ENCODE assay signal across 7 mouse cellular contexts in the genomic region with DNA sequence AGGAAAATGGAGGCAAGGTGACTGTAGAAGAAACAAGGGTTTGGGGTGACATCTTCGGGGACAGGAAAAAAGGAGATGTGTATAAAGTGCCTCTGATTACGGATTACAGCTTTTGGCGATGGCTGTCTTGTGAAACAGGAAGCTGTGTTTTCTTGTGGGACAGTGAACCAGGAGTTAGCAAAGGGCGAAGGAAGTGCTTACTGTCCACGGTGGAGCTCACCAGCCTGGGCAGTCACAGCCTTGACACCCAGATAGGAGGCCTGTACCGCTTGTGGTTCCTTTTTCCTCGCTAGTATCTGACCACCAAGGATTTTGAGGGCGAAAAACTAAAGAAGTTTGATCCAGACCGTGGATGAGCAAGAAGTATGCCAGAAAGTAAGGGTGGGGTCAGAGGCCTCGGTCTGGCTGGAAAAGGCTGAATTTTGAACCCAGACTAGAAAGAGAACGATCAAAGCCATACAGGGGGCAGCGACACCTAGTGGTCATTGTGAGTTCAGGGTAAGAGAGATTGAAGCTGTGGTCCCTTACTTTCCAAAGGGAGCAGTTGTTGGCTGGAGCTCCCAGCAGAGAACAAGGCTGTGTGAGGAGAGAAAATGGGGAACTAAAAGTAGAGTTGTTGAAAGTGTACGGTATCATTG. TPM values are rescaled to one million over a fixed set of nuclear protein-coding genes. Genes with fewer than 3 reads are reported as not detected.
A peak's percentile ranks its signal among the peaks of the same experiment; 100 is the strongest.
DNase-seq lines count a peak whose midpoint lies in the region; ATAC-seq and TF ChIP-seq lines count a peak whose summit lies in the region.

No protein-coding gene starts in this region.

- DNase-seq in adipocyte (ENCODE audit: low spot score): peak; percentile 84
- peak; percentile 72 to 79 for DNase-seq in cerebellum, postnatal 36 days
- DNase-seq in gastrocnemius, adult 18-20 months (ENCODE audit: low spot score): peak; percentile 80
- DNase-seq in intestine, embryonic 14.5 days (ENCODE audit: low spot score): peak; percentile 85
- DNase-seq in limb, embryonic 10.5 days (ENCODE audit: low spot score): peak; percentile 87

- H3K27ac ChIP-seq in intestine, embryonic 14.5 days (ENCODE audit: low read depth): no peak overlapping the region
- no peak overlapping the region for H3K27ac ChIP-seq in limb, embryonic 10.5 days
- H3K27ac ChIP-seq in midbrain, embryonic 13.5 days: no peak overlapping the region
- no peak overlapping the region for H3K27ac ChIP-seq in small intestine, adult 2 months (ENCODE audit: insufficient read depth, low read depth, low read length)

- WGBS in intestine, embryonic 14.5 days: 53% methylated on average over 13 of the region's 13 CpGs
- 52% methylated on average over 13 of the region's 13 CpGs for WGBS in limb, embryonic 10.5 days
- WGBS in midbrain, embryonic 13.5 days: 50% methylated on average over 13 of the region's 13 CpGs
- 50% methylated on average over 13 of the region's 13 CpGs for WGBS in small intestine, adult 2 months

- TF ChIP-seq POLR2A in small intestine, adult 2 months (IDR thresholded peaks at IDR 0.05; ENCODE audit: low read depth, low read length): no peak

- H3K9me3 ChIP-seq in intestine, embryonic 14.5 days (ENCODE audit: control insufficient read depth, low read length): peaks cover 2% of the 10 kb centered on the region; the same call in 1 of the 2 replicates
- H3K9me3 ChIP-seq in limb, embryonic 10.5 days (replicated peaks): peaks cover 4% of the 10 kb centered on the region; the same call in 1 of the 2 replicates
- no peaks in the 10 kb centered on the region; the same call in 1 of the 2 replicates for H3K9me3 ChIP-seq in midbrain, embryonic 13.5 days

- H3K9ac ChIP-seq in intestine, embryonic 14.5 days (ENCODE audit: low read length): no peak overlapping the region
- H3K9ac ChIP-seq in midbrain, embryonic 13.5 days (replicated peaks): no peak overlapping the region

- peak; percentile 85; the same call in 1 of the 2 replicates for TF ChIP-seq CTCF in small intestine, adult 2 months (IDR thresholded peaks at IDR 0.05; ENCODE audit: extremely low read depth, insufficient read length, insufficient replicate concordance, low read depth, low read length)

- ATAC-seq in intestine, embryonic 14.5 days (replicated peaks; ENCODE audit: low FRiP score, low TSS enrichment, low read depth): no peak
- no peak for ATAC-seq in midbrain, embryonic 13.5 days

- no peaks in the 10 kb centered on the region for H3K27me3 ChIP-seq in intestine, embryonic 14.5 days (replicated peaks; ENCODE audit: control insufficient read depth, insufficient read depth, low read length)
- H3K27me3 ChIP-seq in limb, embryonic 10.5 days (ENCODE audit: low read depth, poor library complexity, severe bottlenecking): no peaks in the 10 kb centered on the region
- no peaks in the 10 kb centered on the region for H3K27me3 ChIP-seq in midbrain, embryonic 13.5 days
- H3K27me3 ChIP-seq in small intestine, adult 2 months (ENCODE audit: control insufficient read depth, insufficient read depth, low read length): no peaks in the 10 kb centered on the region

- no peaks in the 10 kb centered on the region for H3K4me1 ChIP-seq in intestine, embryonic 14.5 days (replicated peaks; ENCODE audit: control insufficient read depth, insufficient read depth, low read length)
- H3K4me1 ChIP-seq in limb, embryonic 10.5 days: peaks cover 10% of the 10 kb centered on the region
- peaks cover 11% of the 10 kb centered on the region; the same call in 1 of the 2 replicates for H3K4me1 ChIP-seq in midbrain, embryonic 13.5 days (replicated peaks)
- peaks cover 2% of the 10 kb centered on the region; the same call in 1 of the 2 replicates for H3K4me1 ChIP-seq in small intestine, adult 2 months (ENCODE audit: control insufficient read depth, insufficient read depth, insufficient read length, low read length)

- 0 out of 2 replicates have a peak, but pooled peaks cover 6% of the 10 kb centered on the region for H3K36me3 ChIP-seq in intestine, embryonic 14.5 days (ENCODE audit: control insufficient read depth, insufficient read depth, low read length)
- H3K36me3 ChIP-seq in limb, embryonic 10.5 days: peaks cover 24% of the 10 kb centered on the region
- peaks cover 13% of the 10 kb centered on the region for H3K36me3 ChIP-seq in midbrain, embryonic 13.5 days
- H3K36me3 ChIP-seq in small intestine, adult 2 months (ENCODE audit: control insufficient read depth, insufficient read depth, low read length): peaks cover 5% of the 10 kb centered on the region

- no peak overlapping the region for H3K4me2 ChIP-seq in intestine, embryonic 14.5 days (ENCODE audit: low read length)
- H3K4me2 ChIP-seq in midbrain, embryonic 13.5 days (replicated peaks): peak overlapping the region; percentile 63; the same call in 1 of the 2 replicates

- no peak overlapping the region for H3K4me3 ChIP-seq in intestine, embryonic 14.5 days (ENCODE audit: low read depth, low read length)
- no peak overlapping the region for H3K4me3 ChIP-seq in limb, embryonic 10.5 days
- no peak overlapping the region; the same call in 1 of the 2 replicates for H3K4me3 ChIP-seq in midbrain, embryonic 13.5 days (replicated peaks)
- H3K4me3 ChIP-seq in small intestine, adult 2 months (ENCODE audit: low read depth, low read length): no peak overlapping the region

RNA-seq across cellular contexts. Expression of gene Gng10, which starts 1.7 kb away (rescaled TPM):
- total RNA-seq in gastrocnemius, adult 18-20 months (2021): 1 to 10 TPM; 5.0 to 6.0 TPM
- 103 and 130 TPM in 2 replicates for polyA plus RNA-seq in intestine, embryonic 14.5 days (2014; fragmentation: Nextera tagmentation; extraction: Ambion mirVana)
- 81.1 and 96.4 TPM in 2 replicates for polyA plus RNA-seq in limb, embryonic 10.5 days (2016; fragmentation: Nextera tagmentation; extraction: Ambion mirVana)
- 123 and 145 TPM in 2 replicates for polyA plus RNA-seq in midbrain, embryonic 13.5 days (2015; fragmentation: Nextera tagmentation; extraction: Ambion mirVana)
- 7.1 and 13.0 TPM in 2 replicates for polyA plus RNA-seq in small intestine, adult 2 months (2012; rRNA removed)

RNA-seq across cellular contexts. Expression of gene Gm20503, which starts 33.6 kb away (rescaled TPM):
- total RNA-seq in gastrocnemius, adult 18-20 months (2021): not detected
- 8.5 and 10.8 TPM in 2 replicates for polyA plus RNA-seq in intestine, embryonic 14.5 days (2014; fragmentation: Nextera tagmentation; extraction: Ambion mirVana)
- 9.3 and 9.8 TPM in 2 replicates for polyA plus RNA-seq in limb, embryonic 10.5 days (2016; fragmentation: Nextera tagmentation; extraction: Ambion mirVana)
- 6.8 and 9.5 TPM in 2 replicates for polyA plus RNA-seq in midbrain, embryonic 13.5 days (2015; fragmentation: Nextera tagmentation; extraction: Ambion mirVana)
- 0.96 TPM in 1 of 2 replicates, not detected in the other for polyA plus RNA-seq in small intestine, adult 2 months (2012; rRNA removed)

RNA-seq across cellular contexts. Expression of gene Dnajc25, which starts 41.7 kb away (rescaled TPM):
- total RNA-seq in gastrocnemius, adult 18-20 months (2021): 10 to 100 TPM in 1 of 2 experiments, 1 to 10 TPM in 1; 9.3 to 12.1 TPM
- 8.7 and 11.6 TPM in 2 replicates for polyA plus RNA-seq in intestine, embryonic 14.5 days (2014; fragmentation: Nextera tagmentation; extraction: Ambion mirVana)
- polyA plus RNA-seq in limb, embryonic 10.5 days (2016; fragmentation: Nextera tagmentation; extraction: Ambion mirVana): 5.5 and 8.3 TPM in 2 replicates
- polyA plus RNA-seq in midbrain, embryonic 13.5 days (2015; fragmentation: Nextera tagmentation; extraction: Ambion mirVana): 6.0 and 7.5 TPM in 2 replicates
- polyA plus RNA-seq in small intestine, adult 2 months (2012; rRNA removed): 4.2 and 4.7 TPM in 2 replicates

RNA-seq across cellular contexts. Expression of gene Ptgr1, which starts 49.7 kb away (rescaled TPM):
- total RNA-seq in gastrocnemius, adult 18-20 months (2021): under 1 TPM; 0.80 to 0.90 TPM
- polyA plus RNA-seq in intestine, embryonic 14.5 days (2014; fragmentation: Nextera tagmentation; extraction: Ambion mirVana): 29.3 and 33.9 TPM in 2 replicates
- polyA plus RNA-seq in limb, embryonic 10.5 days (2016; fragmentation: Nextera tagmentation; extraction: Ambion mirVana): 12.0 and 15.7 TPM in 2 replicates
- polyA plus RNA-seq in midbrain, embryonic 13.5 days (2015; fragmentation: Nextera tagmentation; extraction: Ambion mirVana): 4.8 and 5.4 TPM in 2 replicates
- 9.9 and 11.2 TPM in 2 replicates for polyA plus RNA-seq in small intestine, adult 2 months (2012; rRNA removed)
